Mouse (Mus musculus): ENCODE measurements around the gene Pde3b.

- TF ChIP-seq CTCF (IDR thresholded peaks at IDR 0.05; ENCODE audit: insufficient read depth, low read length) (no peak), POLR2A (IDR thresholded peaks at IDR 0.05; ENCODE audit: borderline replicate concordance, extremely low read depth, low read depth, low read length) (no peak)
Measured at GRCm38 (mm10) chr7:114481429-114481931, 66.4 kb downstream of the Pde3b start.

Measured in lung, adult 2 months (tissue).